Mouse (Mus musculus): ENCODE results near the gene U2af1l4. TPM values are rescaled to one million over a fixed set of nuclear protein-coding genes. Genes with fewer than 3 reads are reported as not detected.
A peak's percentile ranks its signal among the peaks of the same experiment; 100 is the strongest.

U2af1l4 gene
- polyA plus RNA-seq, 1 experiment = 73.9 TPM

DNA sequence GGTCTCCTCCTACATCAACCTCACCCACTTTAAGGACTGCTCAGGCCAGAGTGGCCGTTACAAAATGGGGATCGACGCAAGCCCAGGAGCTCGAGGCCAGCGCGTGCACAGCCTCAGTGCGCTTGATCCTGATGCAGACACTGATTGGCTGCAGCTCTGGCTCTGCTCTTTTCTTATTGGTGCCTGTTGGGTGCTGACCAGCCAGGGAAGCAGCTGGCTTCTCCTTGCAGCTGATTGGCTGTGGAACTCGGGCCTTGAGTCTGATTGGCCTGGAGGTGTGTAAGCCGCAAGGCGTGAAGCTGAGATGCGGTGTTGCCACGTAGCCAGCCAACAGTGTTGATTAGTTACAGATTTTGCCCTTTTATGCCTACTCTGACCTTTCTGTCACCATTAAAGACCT lies 35.7 kb downstream of the U2af1l4 start, which contains the start of gene Zbtb32:
TSS of gene Zbtb32 (minus strand) at position 124 of the 400 bp plus-strand sequence.
- H3K36me3 ChIP-seq (ENCODE audit: control insufficient read depth, insufficient read depth, low read length, poor library complexity, severe bottlenecking) = no peaks in the 10 kb centered on the region
- H3K4me1 ChIP-seq (ENCODE audit: control insufficient read depth, insufficient read depth, low read length) = peaks cover 17% of the 10 kb centered on the region
- H3K27me3 ChIP-seq (ENCODE audit: control insufficient read depth, insufficient read depth, low read length, poor library complexity, severe bottlenecking) = no peaks in the 10 kb centered on the region
- H3K4me3 ChIP-seq (ENCODE audit: low read depth, low read length) = peak within 1 kb of the TSS; percentile 41
- no peaks in the 10 kb centered on the region for H3K9me3 ChIP-seq (replicated peaks; ENCODE audit: control insufficient read depth, insufficient read depth, low read length, poor library complexity, severe bottlenecking)
- peak within 1 kb of the TSS; percentile 46 for H3K27ac ChIP-seq (ENCODE audit: insufficient read depth, low read length)
- TF ChIP-seq CTCF (IDR thresholded peaks at IDR 0.05; ENCODE audit: low read depth, low read length) (no peak), EP300 (IDR thresholded peaks at IDR 0.05; ENCODE audit: insufficient read depth, low read depth, low read length) (no peak), POLR2A (IDR thresholded peaks at IDR 0.05; ENCODE audit: insufficient read depth, low read length) (no peak)
- peak within 1 kb of the TSS; percentile 45; the same call in 1 of the 2 replicates for H3K9ac ChIP-seq (ENCODE audit: low read depth, poor library complexity, severe bottlenecking)

DNA sequence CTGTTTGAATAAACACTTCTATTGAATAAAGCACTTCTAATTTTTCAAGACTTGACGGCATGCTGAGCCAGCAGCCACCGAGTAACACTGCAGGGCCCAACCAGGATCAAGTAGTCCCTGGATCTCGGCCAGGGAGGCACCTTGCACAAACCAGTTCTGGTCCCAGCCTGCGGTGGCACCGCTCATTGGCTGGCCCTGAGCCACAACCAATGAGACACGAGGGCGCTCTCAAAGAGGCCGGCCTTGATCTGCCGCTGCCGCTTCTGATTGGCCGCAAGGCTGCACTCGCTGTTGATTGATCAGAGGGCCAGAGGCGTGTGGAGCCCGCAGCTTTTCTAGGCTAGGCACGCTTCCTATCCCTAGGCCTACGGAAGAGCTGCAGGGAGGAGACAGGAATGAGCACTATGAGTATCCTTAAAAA lies 36.8 kb downstream of the U2af1l4 start:
- Histone ChIP-seq H3K27me3 (ENCODE audit: control insufficient read depth, insufficient read depth, low read length, poor library complexity, severe bottlenecking) (no peaks in the 10 kb centered on the region), H3K4me3 (ENCODE audit: low read depth, low read length) (peak overlapping the region; percentile 41), H3K9ac (ENCODE audit: low read depth, poor library complexity, severe bottlenecking) (peak overlapping the region; percentile 45), H3K36me3 (ENCODE audit: control insufficient read depth, insufficient read depth, low read length, poor library complexity, severe bottlenecking) (no peaks in the 10 kb centered on the region), H3K27ac (ENCODE audit: insufficient read depth, low read length) (peak overlapping the region; percentile 82), H3K4me1 (ENCODE audit: control insufficient read depth, insufficient read depth, low read length) (peaks cover 16% of the 10 kb centered on the region), H3K9me3 (replicated peaks; ENCODE audit: control insufficient read depth, insufficient read depth, low read length, poor library complexity, severe bottlenecking) (no peaks in the 10 kb centered on the region)
- TF ChIP-seq EP300 (IDR thresholded peaks at IDR 0.05; ENCODE audit: insufficient read depth, low read depth, low read length) (no peak), POLR2A (IDR thresholded peaks at IDR 0.05; ENCODE audit: insufficient read depth, low read length) (no peak), CTCF (IDR thresholded peaks at IDR 0.05; ENCODE audit: low read depth, low read length) (no peak)

DNA sequence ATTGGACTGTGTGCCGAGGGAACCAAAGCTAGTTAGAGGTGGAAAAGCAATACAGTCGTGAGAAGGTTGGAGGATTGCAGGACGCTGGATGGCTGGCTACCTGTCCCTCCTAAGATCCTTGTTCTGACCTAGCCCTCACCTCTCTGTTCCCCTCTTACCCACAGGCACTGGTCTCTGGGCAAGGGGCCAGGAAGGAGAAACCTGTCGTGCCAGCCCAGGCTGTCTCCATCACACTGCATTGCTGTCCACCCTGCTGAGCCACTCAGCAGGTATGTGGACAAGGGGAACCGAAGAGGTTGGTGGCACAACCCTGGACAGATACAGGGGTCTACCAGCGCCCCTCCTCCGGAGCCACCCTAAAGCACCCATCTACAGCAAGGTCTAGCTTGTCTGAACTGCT lies 37.5 kb downstream of the U2af1l4 start:
- Histone ChIP-seq H3K27ac (ENCODE audit: insufficient read depth, low read length) (peak overlapping the region; percentile 82), H3K27me3 (ENCODE audit: control insufficient read depth, insufficient read depth, low read length, poor library complexity, severe bottlenecking) (no peaks in the 10 kb centered on the region), H3K9ac (ENCODE audit: low read depth, poor library complexity, severe bottlenecking) (peak overlapping the region; percentile 30), H3K4me3 (ENCODE audit: low read depth, low read length) (no peak overlapping the region), H3K36me3 (ENCODE audit: control insufficient read depth, insufficient read depth, low read length, poor library complexity, severe bottlenecking) (no peaks in the 10 kb centered on the region), H3K9me3 (replicated peaks; ENCODE audit: control insufficient read depth, insufficient read depth, low read length, poor library complexity, severe bottlenecking) (no peaks in the 10 kb centered on the region), H3K4me1 (ENCODE audit: control insufficient read depth, insufficient read depth, low read length) (peaks cover 15% of the 10 kb centered on the region)
- TF ChIP-seq EP300 (IDR thresholded peaks at IDR 0.05; ENCODE audit: insufficient read depth, low read depth, low read length) (no peak), POLR2A (IDR thresholded peaks at IDR 0.05; ENCODE audit: insufficient read depth, low read length) (no peak), CTCF (IDR thresholded peaks at IDR 0.05; ENCODE audit: low read depth, low read length) (no peak)

DNA sequence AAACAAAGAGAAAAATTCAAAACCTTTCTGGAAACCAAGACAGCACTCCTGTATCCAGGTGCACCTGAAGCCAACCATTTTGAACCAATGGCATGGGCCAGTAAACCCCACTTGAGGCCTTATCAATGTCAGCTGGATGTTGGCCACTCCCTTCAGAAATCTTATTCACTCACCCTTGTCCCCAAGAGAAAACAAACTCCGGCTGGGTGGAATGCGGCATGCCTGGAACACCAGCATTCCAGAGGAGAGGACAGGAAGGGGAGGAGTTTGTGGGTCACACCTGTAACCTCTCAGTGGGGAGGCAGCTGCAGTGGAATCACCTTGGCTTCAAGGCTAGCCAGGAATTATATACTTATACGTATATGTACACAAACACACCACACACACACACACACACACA lies 39.5 kb downstream of the U2af1l4 start:
- Histone ChIP-seq H3K9me3 (replicated peaks; ENCODE audit: control insufficient read depth, insufficient read depth, low read length, poor library complexity, severe bottlenecking) (no peaks in the 10 kb centered on the region), H3K9ac (ENCODE audit: low read depth, poor library complexity, severe bottlenecking) (no peak overlapping the region), H3K4me3 (ENCODE audit: low read depth, low read length) (peak overlapping the region; percentile 9; the same call in 1 of the 2 replicates), H3K27ac (ENCODE audit: insufficient read depth, low read length) (peak overlapping the region; percentile 82), H3K36me3 (ENCODE audit: control insufficient read depth, insufficient read depth, low read length, poor library complexity, severe bottlenecking) (no peaks in the 10 kb centered on the region), H3K27me3 (ENCODE audit: control insufficient read depth, insufficient read depth, low read length, poor library complexity, severe bottlenecking) (no peaks in the 10 kb centered on the region), H3K4me1 (ENCODE audit: control insufficient read depth, insufficient read depth, low read length) (peaks cover 15% of the 10 kb centered on the region)
- TF ChIP-seq EP300 (IDR thresholded peaks at IDR 0.05; ENCODE audit: insufficient read depth, low read depth, low read length) (peak; percentile 96), POLR2A (IDR thresholded peaks at IDR 0.05; ENCODE audit: insufficient read depth, low read length) (no peak)

DNA sequence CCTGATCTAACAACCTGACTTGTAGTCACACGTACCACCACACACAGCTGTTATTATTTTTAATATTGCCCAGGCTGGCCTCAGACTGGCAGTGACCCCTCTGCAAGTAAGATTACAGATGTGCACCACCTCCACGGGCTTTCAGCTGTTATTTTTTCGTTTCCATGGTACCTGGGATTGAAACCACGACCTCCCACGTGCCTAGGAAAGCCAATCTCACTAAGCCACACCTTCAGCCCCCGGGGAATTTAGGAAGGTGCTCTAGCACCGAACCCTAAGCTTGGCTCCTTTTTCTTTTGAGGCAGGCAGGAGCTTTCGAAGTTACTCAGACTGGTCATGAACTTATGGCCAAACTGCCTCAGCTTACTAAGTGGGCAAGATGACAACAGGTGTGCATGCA lies 41.3 kb downstream of the U2af1l4 start:
- TF ChIP-seq CTCF (IDR thresholded peaks at IDR 0.05; ENCODE audit: low read depth, low read length) (no peak), POLR2A (IDR thresholded peaks at IDR 0.05; ENCODE audit: insufficient read depth, low read length) (no peak), EP300 (IDR thresholded peaks at IDR 0.05; ENCODE audit: insufficient read depth, low read depth, low read length) (no peak)
- no peak overlapping the region for H3K4me3 ChIP-seq (ENCODE audit: low read depth, low read length)
- H3K27me3 ChIP-seq (ENCODE audit: control insufficient read depth, insufficient read depth, low read length, poor library complexity, severe bottlenecking) = no peaks in the 10 kb centered on the region
- peak overlapping the region; percentile 43 for H3K27ac ChIP-seq (ENCODE audit: insufficient read depth, low read length)
- H3K36me3 ChIP-seq (ENCODE audit: control insufficient read depth, insufficient read depth, low read length, poor library complexity, severe bottlenecking) = no peaks in the 10 kb centered on the region
- no peak overlapping the region for H3K9ac ChIP-seq (ENCODE audit: low read depth, poor library complexity, severe bottlenecking)
- H3K9me3 ChIP-seq (replicated peaks; ENCODE audit: control insufficient read depth, insufficient read depth, low read length, poor library complexity, severe bottlenecking) = no peaks in the 10 kb centered on the region
- H3K4me1 ChIP-seq (ENCODE audit: control insufficient read depth, insufficient read depth, low read length) = peaks cover 15% of the 10 kb centered on the region

DNA sequence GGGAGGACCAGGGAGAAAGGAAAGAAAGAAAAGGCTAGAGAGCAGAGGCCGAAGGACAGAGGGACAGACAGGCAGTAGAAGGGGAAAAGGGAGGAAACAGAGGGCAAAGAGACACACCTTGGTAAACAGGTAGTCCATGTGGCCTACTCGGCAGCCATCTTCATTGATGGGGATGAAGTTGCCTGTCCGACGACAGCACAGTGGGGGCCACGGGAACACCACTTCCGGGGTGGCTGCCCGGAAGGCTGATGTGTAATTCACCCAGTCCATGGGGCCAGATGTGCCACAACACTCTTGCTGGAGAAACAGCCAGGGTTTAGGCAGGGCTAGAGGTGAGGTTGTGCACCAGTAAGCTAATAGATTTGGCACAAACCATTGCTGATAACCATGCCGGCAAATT lies 41.8 kb downstream of the U2af1l4 start:
- peak overlapping the region; percentile 43 for H3K27ac ChIP-seq (ENCODE audit: insufficient read depth, low read length)
- H3K9me3 ChIP-seq (replicated peaks; ENCODE audit: control insufficient read depth, insufficient read depth, low read length, poor library complexity, severe bottlenecking) = no peaks in the 10 kb centered on the region
- TF ChIP-seq CTCF (IDR thresholded peaks at IDR 0.05; ENCODE audit: low read depth, low read length) (no peak), EP300 (IDR thresholded peaks at IDR 0.05; ENCODE audit: insufficient read depth, low read depth, low read length) (no peak), POLR2A (IDR thresholded peaks at IDR 0.05; ENCODE audit: insufficient read depth, low read length) (no peak)
- no peaks in the 10 kb centered on the region for H3K36me3 ChIP-seq (ENCODE audit: control insufficient read depth, insufficient read depth, low read length, poor library complexity, severe bottlenecking)
- H3K4me1 ChIP-seq (ENCODE audit: control insufficient read depth, insufficient read depth, low read length) = peaks cover 15% of the 10 kb centered on the region
- no peak overlapping the region for H3K4me3 ChIP-seq (ENCODE audit: low read depth, low read length)
- H3K9ac ChIP-seq (ENCODE audit: low read depth, poor library complexity, severe bottlenecking) = no peak overlapping the region
- no peaks in the 10 kb centered on the region for H3K27me3 ChIP-seq (ENCODE audit: control insufficient read depth, insufficient read depth, low read length, poor library complexity, severe bottlenecking)

Measured in ES-Bruce4 (cell line).